Mouse (Mus musculus): Measurements from ENCODE around the gene Phtf2. TPM values are rescaled to one million over a fixed set of nuclear protein-coding genes. Genes with fewer than 3 reads are reported as not detected.
"Not testable (repeated sequence)": the region's sequence is repeated elsewhere in the genome, so short reads cannot be mapped to it uniquely, and the experiment has no call there.

Gene Phtf2
- polyA plus RNA-seq, 1 experiment from 2014 or later = 27.7 TPM

DNA sequence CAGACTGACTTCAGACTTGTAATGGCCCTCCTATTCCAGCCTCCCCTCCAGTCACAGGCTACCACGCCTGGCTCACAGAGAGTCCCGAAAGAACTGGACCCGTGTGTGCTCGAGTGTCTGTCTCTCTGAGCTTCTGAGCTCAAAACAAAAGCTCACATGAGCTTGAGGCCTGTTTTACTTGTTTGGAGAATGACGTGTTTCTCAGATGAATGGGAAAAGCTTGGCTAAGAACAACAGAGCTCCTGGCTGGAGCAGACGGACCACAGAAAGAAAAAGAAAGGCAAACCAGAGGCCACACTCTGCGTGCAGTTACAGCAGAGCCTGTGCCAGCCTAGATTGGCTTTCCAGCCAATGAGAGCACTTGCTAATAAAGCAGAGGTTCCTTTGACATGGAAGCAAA is 130.2 kb downstream of the Phtf2 start:
- H3K4me1 ChIP-seq = no peaks in the 10 kb centered on the region
- no peak for DNase-seq (ENCODE audit: low spot score)
- H3K27ac ChIP-seq = no peak overlapping the region
- WGBS = 79% methylated on average over 7 of the region's 7 CpGs
- no peaks in the 10 kb centered on the region for H3K27me3 ChIP-seq (ENCODE audit: insufficient read depth, poor library complexity, severe bottlenecking)
- H3K9me3 ChIP-seq = no peaks in the 10 kb centered on the region
- no peaks in the 10 kb centered on the region for H3K36me3 ChIP-seq
- no peak overlapping the region for H3K4me3 ChIP-seq

DNA sequence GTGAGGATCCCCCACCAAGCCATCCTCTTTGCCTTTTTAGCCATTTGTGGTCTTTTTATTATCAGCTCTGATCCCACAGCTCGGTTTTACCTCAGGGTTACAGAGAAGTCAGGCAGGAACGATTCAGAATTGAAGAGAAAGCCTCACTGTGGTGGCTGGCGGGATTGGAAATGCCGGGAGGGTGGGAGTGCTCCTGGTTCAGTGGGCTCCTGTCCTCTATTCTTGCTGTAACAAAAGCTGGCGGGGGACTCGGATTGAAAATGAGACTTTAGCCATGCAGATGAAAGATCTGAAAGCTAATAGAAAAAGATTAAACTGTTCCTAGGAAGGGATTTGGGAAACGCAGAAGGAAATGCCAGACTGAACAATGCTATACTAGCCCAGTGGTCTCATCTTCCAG is 130.9 kb downstream of the Phtf2 start:
- Histone ChIP-seq H3K9me3 (no peaks in the 10 kb centered on the region), H3K27me3 (ENCODE audit: insufficient read depth, poor library complexity, severe bottlenecking) (no peaks in the 10 kb centered on the region), H3K4me1 (no peaks in the 10 kb centered on the region), H3K36me3 (no peaks in the 10 kb centered on the region), H3K4me3 (no peak overlapping the region), H3K27ac (no peak overlapping the region)
- 83% methylated on average over 7 of the region's 7 CpGs for WGBS
- no peak for DNase-seq (ENCODE audit: low spot score)

- H3K36me3 ChIP-seq = no peaks in the 10 kb centered on the region
- no peak overlapping the region for H3K4me3 ChIP-seq
- WGBS = 81% methylated on average over 3 of the region's 3 CpGs
- no peaks in the 10 kb centered on the region for H3K4me1 ChIP-seq
- H3K27me3 ChIP-seq (ENCODE audit: insufficient read depth, poor library complexity, severe bottlenecking) = no peaks in the 10 kb centered on the region
- H3K9me3 ChIP-seq = no peaks in the 10 kb centered on the region
- no peak overlapping the region for H3K27ac ChIP-seq
- DNase-seq (ENCODE audit: low spot score) = peak; percentile 50
Observed at GRCm38 (mm10) chr5:20749535-20749934, 132.4 kb downstream of the Phtf2 start.

- H3K27ac ChIP-seq = no peak overlapping the region
- no peak overlapping the region for H3K4me3 ChIP-seq
- H3K4me1 ChIP-seq = no peaks in the 10 kb centered on the region
- 81% methylated on average over 8 of the region's 8 CpGs for WGBS
- H3K36me3 ChIP-seq = no peaks in the 10 kb centered on the region
- no peaks in the 10 kb centered on the region for H3K27me3 ChIP-seq (ENCODE audit: insufficient read depth, poor library complexity, severe bottlenecking)
- no peak for DNase-seq (ENCODE audit: low spot score)
- no peaks in the 10 kb centered on the region for H3K9me3 ChIP-seq
Observed at GRCm38 (mm10) chr5:20748856-20749255, 133.1 kb downstream of the Phtf2 start.

DNA sequence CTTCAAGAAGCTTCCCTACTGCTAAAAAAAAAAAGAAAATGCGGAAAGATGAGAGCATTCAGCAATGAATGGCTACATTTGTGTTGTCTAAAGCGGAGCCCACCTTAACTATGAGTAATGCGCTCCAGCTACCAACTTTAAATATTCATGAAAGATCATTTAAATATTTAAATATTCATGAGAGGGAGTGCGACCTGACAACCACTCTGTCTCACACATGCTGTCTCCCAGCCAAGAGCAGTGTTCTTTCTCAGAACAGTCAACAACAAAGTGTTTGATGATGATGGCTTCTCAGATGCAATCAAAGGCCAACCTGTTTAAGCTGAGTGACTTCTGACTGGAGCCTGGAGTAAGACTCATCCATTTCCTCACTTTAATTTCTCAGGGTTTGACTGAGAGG is 133.8 kb downstream of the Phtf2 start:
- Histone ChIP-seq H3K27me3 (ENCODE audit: insufficient read depth, poor library complexity, severe bottlenecking) (no peaks in the 10 kb centered on the region), H3K36me3 (no peaks in the 10 kb centered on the region), H3K27ac (no peak overlapping the region), H3K4me1 (no peaks in the 10 kb centered on the region), H3K9me3 (no peaks in the 10 kb centered on the region), H3K4me3 (no peak overlapping the region)
- 86% methylated on average over 4 of the region's 4 CpGs for WGBS
- DNase-seq (ENCODE audit: low spot score) = no peak

DNA sequence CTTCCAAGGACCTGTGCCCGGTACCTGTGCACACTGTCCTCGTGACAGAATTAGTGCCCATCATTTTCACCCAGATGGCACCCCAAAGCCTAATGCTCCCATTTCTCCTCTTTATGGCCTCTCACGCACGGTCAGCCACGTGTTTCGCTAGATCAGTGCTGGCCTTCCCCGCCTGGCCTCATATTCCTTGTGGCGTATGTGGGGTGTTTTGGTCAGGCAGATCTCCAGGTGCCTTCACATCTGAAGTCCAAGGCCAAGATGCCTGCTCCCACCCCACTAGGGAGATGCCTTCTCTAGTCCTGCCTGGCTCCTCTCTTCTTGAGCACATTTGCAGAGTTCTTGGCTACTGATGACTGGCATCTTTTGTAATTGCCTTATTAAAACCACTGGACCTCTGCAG is 140.0 kb downstream of the Phtf2 start:
- 88% methylated on average over 8 of the region's 8 CpGs for WGBS

DNA sequence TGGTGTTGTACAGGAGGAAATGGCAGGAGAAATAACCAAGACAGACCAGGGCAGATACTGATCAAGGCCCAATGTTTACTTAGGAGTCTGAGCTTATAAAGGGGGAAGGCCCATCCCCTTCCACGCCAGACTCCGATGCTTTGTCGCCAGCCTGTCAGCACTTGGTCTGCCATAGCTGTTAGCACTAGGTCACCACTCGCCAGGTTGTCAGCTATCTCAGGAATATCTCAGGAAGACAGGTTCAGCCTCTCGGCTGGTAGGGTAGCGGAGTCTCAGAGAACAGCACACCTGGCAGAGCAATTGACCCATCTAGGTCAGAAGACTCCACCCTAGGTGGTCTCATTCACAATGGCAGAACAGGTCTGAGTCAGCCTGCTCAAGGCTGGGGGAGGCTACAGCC is 140.7 kb downstream of the Phtf2 start:
- WGBS = 28% methylated on average over 6 of the region's 6 CpGs
- Histone ChIP-seq H3K9me3 (no peaks in the 10 kb centered on the region), H3K4me1 (peaks cover 6% of the 10 kb centered on the region), H3K36me3 (no peaks in the 10 kb centered on the region), H3K27me3 (ENCODE audit: insufficient read depth, poor library complexity, severe bottlenecking) (no peaks in the 10 kb centered on the region), H3K4me3 (no peak overlapping the region), H3K27ac (no peak overlapping the region)
- DNase-seq (ENCODE audit: low spot score) = no peak

More for the DNA sequence above, 140.0 kb downstream of the Phtf2 start:
- no peak for DNase-seq (ENCODE audit: low spot score)
- peaks cover 6% of the 10 kb centered on the region for H3K4me1 ChIP-seq
- H3K4me3 ChIP-seq = no peak overlapping the region
- H3K27me3 ChIP-seq (ENCODE audit: insufficient read depth, poor library complexity, severe bottlenecking) = no peaks in the 10 kb centered on the region
- no peak overlapping the region for H3K27ac ChIP-seq
- H3K36me3 ChIP-seq = no peaks in the 10 kb centered on the region
- H3K9me3 ChIP-seq = no peaks in the 10 kb centered on the region

GRCm38 (mm10) chr5:20738795-20739194 is 143.1 kb downstream of the Phtf2 start:
- Histone ChIP-seq H3K9me3 (no peaks in the 10 kb centered on the region), H3K27me3 (ENCODE audit: insufficient read depth, poor library complexity, severe bottlenecking) (no peaks in the 10 kb centered on the region), H3K36me3 (no peaks in the 10 kb centered on the region), H3K4me3 (no peak overlapping the region), H3K4me1 (peaks cover 6% of the 10 kb centered on the region), H3K27ac (no peak overlapping the region)
- 38% methylated on average over 2 of the region's 2 CpGs for WGBS
- DNase-seq (ENCODE audit: low spot score) = no peak

GRCm38 (mm10) chr5:20723226-20723625 is 158.7 kb downstream of the Phtf2 start:
- not testable (repeated sequence) for H3K36me3 ChIP-seq; H3K9me3 ChIP-seq; DNase-seq (ENCODE audit: low spot score); H3K4me3 ChIP-seq; H3K4me1 ChIP-seq; H3K27ac ChIP-seq; H3K27me3 ChIP-seq (ENCODE audit: insufficient read depth, poor library complexity, severe bottlenecking)
- WGBS = 80% methylated on average over 4 of the region's 4 CpGs

GRCm38 (mm10) chr5:20720201-20720900 is 161.6 kb downstream of the Phtf2 start:
- Histone ChIP-seq H3K4me3 (no peak overlapping the region), H3K9me3 (no peaks in the 10 kb centered on the region), H3K27ac (no peak overlapping the region), H3K36me3 (no peaks in the 10 kb centered on the region), H3K27me3 (ENCODE audit: insufficient read depth, poor library complexity, severe bottlenecking) (no peaks in the 10 kb centered on the region), H3K4me1 (peaks cover 5% of the 10 kb centered on the region; the same call in 1 of the 2 replicates)
- no peak for DNase-seq (ENCODE audit: low spot score)
- 71% methylated on average over 4 of the region's 4 CpGs for WGBS

GRCm38 (mm10) chr5:20715980-20716379 is 165.9 kb downstream of the Phtf2 start:
- not testable (repeated sequence) for H3K27ac ChIP-seq; H3K4me3 ChIP-seq; H3K9me3 ChIP-seq; H3K4me1 ChIP-seq; H3K27me3 ChIP-seq (ENCODE audit: insufficient read depth, poor library complexity, severe bottlenecking); DNase-seq (ENCODE audit: low spot score); H3K36me3 ChIP-seq
- WGBS = 88% methylated on average over 6 of the region's 6 CpGs

- not testable (repeated sequence) for H3K9me3 ChIP-seq; H3K27me3 ChIP-seq (ENCODE audit: insufficient read depth, poor library complexity, severe bottlenecking); H3K4me3 ChIP-seq; H3K27ac ChIP-seq; H3K36me3 ChIP-seq; H3K4me1 ChIP-seq; DNase-seq (ENCODE audit: low spot score)
- WGBS = 76% methylated on average over 1 of the region's 1 CpGs
Observed at GRCm38 (mm10) chr5:20714619-20715018, 167.3 kb downstream of the Phtf2 start.

DNA sequence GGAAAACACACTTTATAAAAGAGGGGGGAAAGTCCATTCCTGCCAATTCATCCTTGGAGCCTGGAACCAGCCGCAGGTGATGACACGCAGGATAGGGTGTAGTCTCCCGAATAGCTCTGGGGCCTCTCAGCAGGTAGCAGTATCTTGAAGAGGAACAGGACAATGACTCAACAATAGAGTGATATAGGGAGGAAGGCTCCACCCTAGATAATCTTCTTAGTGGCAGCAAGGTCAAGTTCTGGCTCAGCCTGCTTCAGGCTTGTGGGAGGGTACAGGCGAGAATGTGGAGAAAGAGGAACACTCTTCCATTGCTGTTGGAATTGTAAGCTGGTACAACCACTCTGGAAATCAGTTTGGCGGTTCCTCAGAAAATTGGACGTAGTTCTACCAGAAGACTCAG is 171.1 kb downstream of the Phtf2 start:
- H3K36me3 ChIP-seq; H3K4me1 ChIP-seq; DNase-seq (ENCODE audit: low spot score); H3K27me3 ChIP-seq (ENCODE audit: insufficient read depth, poor library complexity, severe bottlenecking); H3K27ac ChIP-seq; H3K4me3 ChIP-seq; H3K9me3 ChIP-seq: not testable (repeated sequence)
- WGBS = 80% methylated on average over 6 of the region's 6 CpGs

Measured in heart, embryonic 10.5 days (tissue).